Mouse (Mus musculus): ENCODE measurements around the gene Crybg3.

Gene Crybg3

GRCm38 (mm10) chr16:59449092-59449491 lies 151.7 kb downstream of the Crybg3 start:
- no peak for DNase-seq (ENCODE audit: low spot score)

DNA sequence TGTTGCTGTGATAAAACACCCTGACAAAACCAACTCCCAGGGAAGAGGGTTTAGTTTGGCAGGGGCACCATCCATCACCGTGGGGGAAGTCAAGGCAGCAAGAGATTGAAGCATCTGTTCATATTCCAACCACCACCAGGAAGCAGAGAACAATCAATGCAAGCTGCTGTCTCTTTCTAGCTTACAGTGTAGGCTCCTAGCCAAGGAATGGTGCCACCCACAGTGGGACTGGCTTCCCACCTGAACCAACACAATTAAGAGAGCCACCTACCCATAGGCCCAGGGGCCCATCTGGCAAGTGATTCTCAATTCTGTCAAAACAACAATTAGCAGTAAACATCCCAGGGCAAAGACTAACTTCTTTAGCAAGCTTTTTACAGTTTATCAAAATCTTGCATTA lies 152.6 kb downstream of the Crybg3 start:
- no peak for DNase-seq (ENCODE audit: low spot score)

DNA sequence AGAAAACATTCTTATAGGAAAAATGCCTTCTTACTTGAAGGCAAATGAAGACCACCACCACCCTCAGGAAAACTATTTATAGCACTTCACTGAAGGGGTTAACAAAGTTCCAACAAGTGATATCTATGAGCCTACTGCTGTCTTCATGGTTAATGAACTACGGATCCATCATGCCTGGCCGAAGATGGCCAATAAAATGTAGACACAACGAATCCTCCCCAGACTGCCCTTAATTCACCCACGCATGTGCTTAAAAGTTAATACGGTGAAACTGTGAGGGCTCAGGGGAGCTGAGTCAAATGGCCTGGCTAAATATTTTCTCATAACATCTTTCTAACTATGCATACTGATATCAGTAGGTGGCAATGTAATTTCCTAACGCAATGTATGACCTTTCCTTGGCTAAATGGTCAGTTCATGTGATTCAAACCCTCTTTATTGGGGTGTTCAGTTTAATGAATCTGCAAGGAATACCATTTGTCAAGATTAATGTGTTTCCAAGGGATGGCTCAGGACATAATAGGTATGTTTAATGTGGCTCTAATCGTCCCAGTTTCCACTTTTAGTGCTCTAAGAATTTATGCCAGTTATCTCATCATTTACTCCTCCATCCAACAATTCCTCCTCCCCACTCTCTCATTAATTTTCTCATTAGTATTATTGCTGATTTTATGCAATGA lies 155.8 kb downstream of the Crybg3 start:
- DNase-seq (ENCODE audit: low spot score): no peak

All from ovary, postnatal 10 days (tissue).